Mouse (Mus musculus) lung, postnatal 0 days (tissue): Measurements from ENCODE around the gene Kdm4b.

Experiments used
- CTCF ChIP-seq: IDR thresholded peaks from 2 replicates; pipeline ENCODE4 v1.5.1; 2016; ENCODE audit warnings: antibody characterized with exemption, mild to moderate bottlenecking
- EP300 ChIP-seq: IDR thresholded peaks from 2 replicates; pipeline ENCODE4 v1.6.1; 2016; ENCODE audit warnings: antibody characterized with exemption, mild to moderate bottlenecking, control low read depth

DNA sequence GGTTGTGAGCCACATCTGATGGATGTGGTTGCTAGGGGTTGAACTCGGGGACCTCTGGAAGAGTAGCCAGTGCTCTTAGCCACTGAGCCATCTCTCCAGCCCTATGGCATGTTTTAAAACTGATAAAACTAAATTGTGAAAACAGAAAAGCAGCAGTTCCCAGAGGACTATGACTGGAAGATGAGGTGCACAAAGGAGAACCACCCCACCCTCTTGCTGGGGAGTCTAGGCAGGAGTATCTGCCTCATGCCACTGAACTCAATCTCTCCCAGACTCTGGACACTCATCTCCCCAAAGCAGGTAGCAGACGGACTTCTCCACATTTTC is 48.3 kb upstream of the Kdm4b start:
- no peak for TF ChIP-seq EP300
- no peak for TF ChIP-seq CTCF
